Mouse (Mus musculus) liver, postnatal 0 days (tissue): ENCODE results near the gene Arhgef5.

Experiments
- CTCF ChIP-seq: sonication (generic); IDR thresholded peaks from 2 replicates; pipeline ENCODE4 v1.5.1; 2016; ENCODE audit warnings: antibody characterized with exemption, low read depth
- EP300 ChIP-seq: IDR thresholded peaks from 2 replicates; pipeline ENCODE4 v1.6.1; 2016; ENCODE audit warnings: antibody characterized with exemption, low read depth, mild to moderate bottlenecking

DNA sequence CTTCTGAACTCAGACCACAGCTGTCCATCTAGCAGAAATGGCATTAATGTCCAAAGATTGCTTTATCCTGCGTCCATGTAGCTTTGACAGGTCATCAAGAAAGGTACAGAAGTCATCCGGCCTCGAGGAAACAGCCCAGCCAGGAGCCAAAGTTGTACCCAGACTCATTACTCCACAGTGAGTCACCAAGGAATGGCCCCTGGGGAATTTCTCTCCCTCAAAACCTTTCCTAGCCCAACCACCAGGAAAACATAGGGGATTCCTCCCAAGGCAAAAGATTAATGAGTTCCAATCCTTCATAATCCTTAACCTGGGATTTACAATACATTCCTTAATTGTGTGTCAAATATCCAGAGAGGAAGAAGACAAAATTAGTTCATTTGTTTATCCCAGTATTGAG lies 18.0 kb upstream of the Arhgef5 start:
- TF ChIP-seq CTCF (no peak), EP300 (no peak)
